Mouse (Mus musculus) adrenal gland, adult (tissue): ENCODE results near the gene Adcyap1r1.

Experiments
- DNase-seq, 2 experiments: peaks; one replicate each; pipeline ENCODE4 v3.0.0; 2022 to 2023; ENCODE audit warnings: low spot score in 1 of 2; ENCODE audit not compliant: inconsistent age in 2 of 2

Gene Adcyap1r1

GRCm38 (mm10) chr6:55496201-55496600, 44.4 kb downstream of the Adcyap1r1 start:
- no peak for DNase-seq

- no peak for DNase-seq
These were observed 47.0 kb downstream of the Adcyap1r1 start for GRCm38 (mm10) chr6:55498753-55499152.

GRCm38 (mm10) chr6:55501061-55501460, 49.3 kb downstream of the Adcyap1r1 start:
- DNase-seq, result no peak

GRCm38 (mm10) chr6:55502309-55502708, 50.5 kb downstream of the Adcyap1r1 start:
- DNase-seq, result no peak

- DNase-seq, result peak; percentile 41 to 83
These were observed 53.2 kb downstream of the Adcyap1r1 start for GRCm38 (mm10) chr6:55504797-55505488.

- no peak for DNase-seq
These were observed 54.7 kb downstream of the Adcyap1r1 start for GRCm38 (mm10) chr6:55506519-55506918.

- no peak for DNase-seq
These were observed 57.5 kb downstream of the Adcyap1r1 start for GRCm38 (mm10) chr6:55509130-55509870.

- peak; percentile 59 to 90 for DNase-seq
These were observed 59.7 kb downstream of the Adcyap1r1 start for GRCm38 (mm10) chr6:55511212-55512065.

- DNase-seq, result no peak
These were observed 60.4 kb downstream of the Adcyap1r1 start for GRCm38 (mm10) chr6:55512066-55512703.

- DNase-seq, result no peak
These were observed 61.7 kb downstream of the Adcyap1r1 start for GRCm38 (mm10) chr6:55513477-55513876.

GRCm38 (mm10) chr6:55519605-55520201, 67.9 kb downstream of the Adcyap1r1 start:
- peak; percentile 72 to 92 for DNase-seq

GRCm38 (mm10) chr6:55520237-55521095, 68.7 kb downstream of the Adcyap1r1 start:
- peak; percentile 24 to 73 for DNase-seq

GRCm38 (mm10) chr6:55536469-55536868, 84.7 kb downstream of the Adcyap1r1 start:
- DNase-seq, result no peak

GRCm38 (mm10) chr6:55539196-55539595, 87.4 kb downstream of the Adcyap1r1 start:
- DNase-seq, result no peak

GRCm38 (mm10) chr6:55542359-55542758, 90.6 kb downstream of the Adcyap1r1 start:
- no peak for DNase-seq

- DNase-seq, result no peak
These were observed 91.6 kb downstream of the Adcyap1r1 start for GRCm38 (mm10) chr6:55543345-55543744.

- no peak for DNase-seq
These were observed 97.4 kb downstream of the Adcyap1r1 start for GRCm38 (mm10) chr6:55549211-55549610.

GRCm38 (mm10) chr6:55550926-55551325, 99.1 kb downstream of the Adcyap1r1 start:
- peak in 1 of 2 experiments; percentile 27 for DNase-seq
